Mouse (Mus musculus) cortical plate, adult 2 months (tissue): Measurements from ENCODE around the gene Ptp4a2.

Experiments
- CTCF ChIP-seq: fragments of 200-500 bp; IDR thresholded peaks from 2 replicates; pipeline ENCODE4 v1.5.1; 2011; ENCODE audit warnings: mild to moderate bottlenecking, control low read depth, low read length; ENCODE audit not compliant: insufficient read depth; ENCODE audit errors: extremely low read depth
- POLR2A ChIP-seq: fragments of 200-500 bp; IDR thresholded peaks from 2 replicates; pipeline ENCODE4 v1.6.1; 2011; ENCODE audit warnings: mild to moderate bottlenecking, low read length, control low read depth; ENCODE audit not compliant: insufficient read depth; ENCODE audit errors: extremely low read depth

- no peak for TF ChIP-seq POLR2A
- no peak for TF ChIP-seq CTCF
Measured at GRCm38 (mm10) chr4:129803368-129803767, 7.7 kb upstream of the Ptp4a2 start.
